In the genomic region with DNA sequence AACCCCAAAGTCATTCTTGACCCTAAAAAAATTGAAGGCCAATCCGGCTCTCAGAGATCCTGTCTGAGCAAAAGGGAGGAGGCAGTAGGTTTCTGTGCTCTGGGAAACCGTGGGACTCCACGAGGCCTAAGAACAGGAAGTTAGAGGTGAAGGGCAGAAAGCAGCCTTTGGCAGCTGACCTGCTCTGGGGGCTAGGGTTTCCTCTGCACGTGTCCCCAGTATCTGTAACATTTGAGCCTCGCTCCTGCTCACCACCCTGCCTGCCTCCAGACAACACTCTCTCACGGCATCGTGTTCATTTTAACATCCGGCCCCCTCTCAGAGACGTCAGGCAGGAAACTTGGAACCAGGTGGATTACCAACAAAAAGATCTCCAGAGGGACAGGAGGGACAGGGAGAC, we compare ENCODE assay signal across 1 mouse cellular context.
TF ChIP-seq lines count a peak whose summit lies in the region.

No protein-coding gene starts in this region.

TF ChIP-seq in MEL, 35 proteins besides CTCF, POLR2A, EP300 and RAD21:
- TF ChIP-seq KAT2A (conservative IDR thresholded peaks at IDR 0.05; ENCODE audit: low read depth, low read length) (no peak), POLR2AphosphoS2 (IDR thresholded peaks at IDR 0.05; ENCODE audit: low read length) (no peak), ELF1 (IDR thresholded peaks at IDR 0.05; ENCODE audit: low read depth, low read length) (no peak), ZKSCAN1 (IDR thresholded peaks at IDR 0.05; ENCODE audit: low read depth, low read length) (no peak), CHD1 (IDR thresholded peaks at IDR 0.05; ENCODE audit: low read depth, low read length) (no peak), ZC3H11A (IDR thresholded peaks at IDR 0.05; ENCODE audit: low read depth, low read length) (no peak)
